Mouse (Mus musculus) liver, postnatal 0 days (tissue): Measurements from ENCODE around the gene Nepn.

Experiments
- CTCF ChIP-seq: sonication (generic); IDR thresholded peaks from 2 replicates; pipeline ENCODE4 v1.5.1; 2016; ENCODE audit warnings: antibody characterized with exemption, low read depth
- EP300 ChIP-seq: IDR thresholded peaks from 2 replicates; pipeline ENCODE4 v1.6.1; 2016; ENCODE audit warnings: antibody characterized with exemption, low read depth, mild to moderate bottlenecking

GRCm38 (mm10) chr10:52373834-52374233 is 14.9 kb upstream of the Nepn start:
- TF ChIP-seq CTCF = no peak
- no peak for TF ChIP-seq EP300
